Mouse (Mus musculus): ENCODE results near the gene Lta. TPM values are rescaled to one million over a fixed set of nuclear protein-coding genes. Genes with fewer than 3 reads are reported as not detected.
"Not testable (repeated sequence)": the region's sequence is repeated elsewhere in the genome, so short reads cannot be mapped to it uniquely, and the experiment has no call there.

Gene Lta
- polyA plus RNA-seq, 1 experiment from 2014 or later: not detected

DNA sequence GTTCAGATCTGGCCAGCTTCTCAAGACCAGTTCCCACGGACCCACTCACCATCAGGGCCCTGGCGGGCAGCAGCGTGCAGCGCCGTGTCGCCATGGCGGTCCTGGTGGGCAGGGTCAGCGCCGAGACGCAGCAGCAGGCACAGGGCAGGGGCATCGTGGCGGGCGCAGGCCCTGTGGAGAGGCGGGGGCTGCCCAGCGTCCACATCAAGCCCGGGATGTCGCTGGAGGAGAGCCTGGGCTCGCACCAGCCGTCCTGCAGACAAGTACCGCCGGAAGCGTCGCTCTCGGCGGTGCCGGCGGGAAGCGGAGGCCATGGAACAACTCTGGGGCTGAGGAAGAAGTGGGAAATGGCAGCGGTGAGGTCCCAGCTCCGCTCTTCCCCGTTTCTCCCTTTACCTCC is 29.8 kb upstream of the Lta start:
- peak overlapping the region; percentile 98 for H3K27ac ChIP-seq

DNA sequence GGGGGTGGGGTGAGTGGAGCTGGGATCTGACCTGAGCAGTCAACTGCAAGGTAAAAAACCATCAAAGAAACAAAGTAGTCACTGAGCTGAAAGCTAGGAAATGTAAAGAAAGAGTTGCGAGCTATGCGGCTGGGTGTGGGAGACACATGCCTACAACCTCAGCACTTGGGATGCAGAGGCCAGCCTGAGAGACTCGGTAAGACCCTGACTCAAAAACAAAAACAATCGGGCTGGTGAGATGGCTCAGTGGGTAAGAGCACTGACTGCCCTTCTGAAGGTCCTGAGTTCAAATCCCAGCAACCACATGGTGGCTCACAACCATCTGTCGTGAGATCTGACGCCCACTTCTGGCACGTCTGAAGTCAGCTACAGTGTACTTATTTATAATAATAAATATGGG is 28.9 kb upstream of the Lta start:
- Histone ChIP-seq H3K4me1 (peaks cover 41% of the 10 kb centered on the region), H3K4me3 (peak overlapping the region; percentile 75), H3K36me3 (replicated peaks) (peaks cover 43% of the 10 kb centered on the region)
- H3K9me3 ChIP-seq; DNase-seq (ENCODE audit: extremely low spot score, low spot score); H3K27ac ChIP-seq; H3K27me3 ChIP-seq (ENCODE audit: poor library complexity, severe bottlenecking): not testable (repeated sequence)
- WGBS: 92% methylated on average over 7 of the region's 7 CpGs

More for the DNA sequence above, 29.8 kb upstream of the Lta start:
- H3K4me3 ChIP-seq: peak overlapping the region; percentile 75
- DNase-seq (ENCODE audit: extremely low spot score, low spot score): peak; percentile 63
- peaks cover 41% of the 10 kb centered on the region for H3K4me1 ChIP-seq
- peaks cover 35% of the 10 kb centered on the region for H3K36me3 ChIP-seq (replicated peaks)
- H3K9me3 ChIP-seq: no peaks in the 10 kb centered on the region
- H3K27me3 ChIP-seq (ENCODE audit: poor library complexity, severe bottlenecking): no peaks in the 10 kb centered on the region
- WGBS: 9% methylated on average over 31 of the region's 31 CpGs

GRCm38 (mm10) chr17:35233114-35233980 is 28.2 kb upstream of the Lta start, which contains the start of gene Atp6v1g2:
TSS of gene Atp6v1g2 (plus strand) at chr17:35233660.
- Histone ChIP-seq H3K36me3 (replicated peaks) (peaks cover 50% of the 10 kb centered on the region), H3K4me3 (peak within 1 kb of the TSS; percentile 75), H3K27ac (peak within 1 kb of the TSS; percentile 98), H3K27me3 (ENCODE audit: poor library complexity, severe bottlenecking) (no peaks in the 10 kb centered on the region), H3K9me3 (no peaks in the 10 kb centered on the region), H3K4me1 (peaks cover 41% of the 10 kb centered on the region)
- WGBS: 93% methylated on average over 18 of the region's 18 CpGs
- DNase-seq (ENCODE audit: extremely low spot score, low spot score): no peak

GRCm38 (mm10) chr17:35232659-35233058 is 27.5 kb upstream of the Lta start:
- no peaks in the 10 kb centered on the region for H3K9me3 ChIP-seq
- H3K36me3 ChIP-seq (replicated peaks): peaks cover 57% of the 10 kb centered on the region
- H3K4me1 ChIP-seq: peaks cover 41% of the 10 kb centered on the region
- no peak overlapping the region for H3K27ac ChIP-seq
- H3K4me3 ChIP-seq: no peak overlapping the region
- no peaks in the 10 kb centered on the region for H3K27me3 ChIP-seq (ENCODE audit: poor library complexity, severe bottlenecking)
- 92% methylated on average over 5 of the region's 5 CpGs for WGBS
- DNase-seq (ENCODE audit: extremely low spot score, low spot score): no peak

DNA sequence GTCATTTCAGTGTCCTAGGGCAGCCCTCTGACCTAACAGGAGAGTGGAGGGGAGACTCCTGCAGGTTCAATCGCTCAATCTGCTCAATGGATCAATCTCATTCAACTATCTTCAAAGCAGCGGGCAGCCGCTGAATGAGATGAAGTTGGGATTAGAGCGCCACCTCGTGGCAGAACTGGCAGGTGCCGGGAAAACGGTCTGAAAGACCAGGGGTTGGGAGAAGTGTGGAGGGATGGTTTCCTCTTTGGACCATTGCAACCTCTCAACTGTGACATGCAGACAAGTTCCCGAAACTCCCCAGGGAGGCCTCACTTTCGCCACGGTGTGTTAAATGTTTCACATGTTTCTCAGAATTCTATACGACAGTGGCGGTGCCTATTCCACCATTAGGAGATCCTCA is 26.9 kb upstream of the Lta start:
- Histone ChIP-seq H3K27me3 (ENCODE audit: poor library complexity, severe bottlenecking) (no peaks in the 10 kb centered on the region), H3K4me1 (peaks cover 39% of the 10 kb centered on the region), H3K9me3 (no peaks in the 10 kb centered on the region), H3K36me3 (replicated peaks) (peaks cover 60% of the 10 kb centered on the region), H3K27ac (no peak overlapping the region), H3K4me3 (peak overlapping the region; percentile 23; the same call in 1 of the 2 replicates)
- DNase-seq (ENCODE audit: extremely low spot score, low spot score): peak; percentile 86
- 16% methylated on average over 12 of the region's 12 CpGs for WGBS

GRCm38 (mm10) chr17:35231022-35231421 is 25.9 kb upstream of the Lta start:
- Histone ChIP-seq H3K4me3 (no peak overlapping the region), H3K9me3 (no peaks in the 10 kb centered on the region), H3K27me3 (ENCODE audit: poor library complexity, severe bottlenecking) (no peaks in the 10 kb centered on the region), H3K4me1 (peaks cover 29% of the 10 kb centered on the region), H3K27ac (no peak overlapping the region), H3K36me3 (replicated peaks) (peaks cover 66% of the 10 kb centered on the region)
- 94% methylated on average over 10 of the region's 10 CpGs for WGBS
- DNase-seq (ENCODE audit: extremely low spot score, low spot score): no peak

GRCm38 (mm10) chr17:35226561-35227046 is 21.5 kb upstream of the Lta start:
- no peaks in the 10 kb centered on the region for H3K9me3 ChIP-seq
- 86% methylated on average over 14 of the region's 14 CpGs for WGBS
- DNase-seq (ENCODE audit: extremely low spot score, low spot score): no peak
- peaks cover 84% of the 10 kb centered on the region for H3K36me3 ChIP-seq (replicated peaks)
- no peak overlapping the region for H3K27ac ChIP-seq
- H3K27me3 ChIP-seq (ENCODE audit: poor library complexity, severe bottlenecking): no peaks in the 10 kb centered on the region
- no peak overlapping the region for H3K4me3 ChIP-seq
- peaks cover under 1% of the 10 kb centered on the region for H3K4me1 ChIP-seq

DNA sequence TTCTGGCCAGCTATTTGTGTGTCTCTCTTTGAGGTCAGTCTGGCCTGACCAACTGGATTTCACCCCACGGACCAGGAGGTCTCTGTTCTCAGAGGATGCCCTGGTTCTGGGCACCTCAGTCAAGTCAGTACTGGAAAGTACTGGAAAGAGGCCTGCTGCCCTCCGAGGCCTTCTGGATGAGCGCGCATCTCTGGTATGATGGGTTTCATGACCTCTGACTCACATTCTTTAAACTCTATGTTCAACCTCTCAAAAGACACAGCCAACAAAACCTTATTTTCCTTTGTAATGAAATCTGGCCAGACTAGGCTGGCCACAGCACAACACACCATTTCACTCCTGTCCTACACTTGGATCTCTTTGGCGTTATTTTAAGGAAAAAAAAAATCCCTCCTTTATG is 20.3 kb upstream of the Lta start:
- DNase-seq (ENCODE audit: extremely low spot score, low spot score): no peak
- H3K36me3 ChIP-seq (replicated peaks): peaks cover 82% of the 10 kb centered on the region
- H3K4me1 ChIP-seq: no peaks in the 10 kb centered on the region
- no peak overlapping the region for H3K27ac ChIP-seq
- no peaks in the 10 kb centered on the region for H3K9me3 ChIP-seq
- H3K27me3 ChIP-seq (ENCODE audit: poor library complexity, severe bottlenecking): no peaks in the 10 kb centered on the region
- 94% methylated on average over 5 of the region's 5 CpGs for WGBS
- no peak overlapping the region for H3K4me3 ChIP-seq

- Histone ChIP-seq H3K27me3 (ENCODE audit: poor library complexity, severe bottlenecking) (no peaks in the 10 kb centered on the region), H3K4me1 (no peaks in the 10 kb centered on the region), H3K36me3 (replicated peaks) (peaks cover 82% of the 10 kb centered on the region), H3K4me3 (no peak overlapping the region), H3K27ac (no peak overlapping the region), H3K9me3 (no peaks in the 10 kb centered on the region)
- WGBS: 92% methylated on average over 4 of the region's 4 CpGs
- DNase-seq (ENCODE audit: extremely low spot score, low spot score): no peak
These were observed 19.5 kb upstream of the Lta start for GRCm38 (mm10) chr17:35224641-35225040.

DNA sequence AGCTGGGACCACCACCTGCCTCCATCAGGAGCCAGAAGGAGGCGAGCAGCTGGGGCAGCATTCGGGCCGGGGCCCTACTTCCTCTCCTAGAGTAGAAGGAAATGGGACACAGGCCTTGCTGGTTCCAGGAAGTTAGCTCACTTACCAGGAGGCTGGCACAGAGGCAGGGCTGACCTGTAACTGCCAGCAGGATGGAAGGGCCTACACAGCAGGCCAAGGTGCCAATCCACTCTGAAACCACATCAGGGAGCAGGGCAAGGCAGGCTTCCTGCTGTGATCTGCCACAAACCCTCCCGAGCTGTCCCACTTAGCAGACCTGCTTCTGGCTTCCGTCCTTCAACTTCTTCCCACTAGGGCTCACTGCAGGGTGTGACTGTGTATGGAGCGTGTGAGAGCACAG is 17.1 kb upstream of the Lta start:
- Histone ChIP-seq H3K27ac (no peak overlapping the region), H3K27me3 (ENCODE audit: poor library complexity, severe bottlenecking) (no peaks in the 10 kb centered on the region), H3K36me3 (replicated peaks) (peaks cover 72% of the 10 kb centered on the region), H3K4me3 (no peak overlapping the region), H3K4me1 (no peaks in the 10 kb centered on the region), H3K9me3 (no peaks in the 10 kb centered on the region)
- WGBS: 87% methylated on average over 6 of the region's 6 CpGs
- no peak for DNase-seq (ENCODE audit: extremely low spot score, low spot score)

DNA sequence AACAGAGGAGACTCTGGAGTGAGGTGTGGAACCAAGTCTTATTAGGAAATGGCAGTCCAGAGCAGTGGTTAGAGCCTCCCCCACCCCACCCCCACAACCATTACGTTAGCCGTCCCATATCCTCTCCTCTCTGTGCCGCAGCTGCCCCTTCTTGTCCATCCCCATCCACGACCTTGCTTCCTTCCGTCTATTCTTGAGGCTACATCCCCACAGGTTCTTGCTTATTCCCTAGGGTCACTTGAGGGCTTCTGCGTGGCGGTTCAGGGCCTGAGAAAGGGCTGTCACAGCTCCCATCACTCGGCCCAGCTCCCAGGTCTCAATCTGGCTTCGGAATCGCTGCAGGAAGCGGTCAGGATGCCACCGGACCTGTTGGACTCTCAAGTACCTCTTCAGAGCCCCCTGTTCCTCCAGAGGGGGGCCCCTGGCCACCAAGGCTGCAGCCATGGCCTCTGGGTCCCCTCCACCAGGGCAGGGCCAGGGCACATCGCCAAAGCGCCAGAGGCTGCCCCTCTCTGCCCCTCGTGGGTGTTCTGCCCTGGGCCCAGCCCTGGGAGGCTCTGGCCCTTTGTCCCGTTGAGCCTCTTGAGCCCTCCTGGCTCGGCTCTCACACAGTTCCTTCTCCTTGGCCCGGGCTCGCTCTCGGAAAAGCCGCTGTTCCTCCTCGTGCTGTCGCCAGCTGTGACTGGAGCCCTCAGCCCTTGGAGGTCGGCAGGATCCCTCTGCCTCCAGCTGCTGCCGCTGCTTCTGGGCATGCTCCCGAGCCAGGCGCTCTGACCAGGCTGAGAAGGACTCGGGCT is 15.2 kb upstream of the Lta start, which contains the start of gene Gm16181:
Gm16181 (plus strand) TSS at position 679 of the 797 bp plus-strand sequence.
- H3K9me3 ChIP-seq: no peaks in the 10 kb centered on the region
- peaks cover 56% of the 10 kb centered on the region for H3K36me3 ChIP-seq (replicated peaks)
- H3K4me1 ChIP-seq: no peaks in the 10 kb centered on the region
- H3K27ac ChIP-seq: no peak within 1 kb of the TSS
- no peak for DNase-seq (ENCODE audit: extremely low spot score, low spot score)
- no peaks in the 10 kb centered on the region for H3K27me3 ChIP-seq (ENCODE audit: poor library complexity, severe bottlenecking)
- H3K4me3 ChIP-seq: no peak within 1 kb of the TSS
- 87% methylated on average over 28 of the region's 28 CpGs for WGBS

DNA sequence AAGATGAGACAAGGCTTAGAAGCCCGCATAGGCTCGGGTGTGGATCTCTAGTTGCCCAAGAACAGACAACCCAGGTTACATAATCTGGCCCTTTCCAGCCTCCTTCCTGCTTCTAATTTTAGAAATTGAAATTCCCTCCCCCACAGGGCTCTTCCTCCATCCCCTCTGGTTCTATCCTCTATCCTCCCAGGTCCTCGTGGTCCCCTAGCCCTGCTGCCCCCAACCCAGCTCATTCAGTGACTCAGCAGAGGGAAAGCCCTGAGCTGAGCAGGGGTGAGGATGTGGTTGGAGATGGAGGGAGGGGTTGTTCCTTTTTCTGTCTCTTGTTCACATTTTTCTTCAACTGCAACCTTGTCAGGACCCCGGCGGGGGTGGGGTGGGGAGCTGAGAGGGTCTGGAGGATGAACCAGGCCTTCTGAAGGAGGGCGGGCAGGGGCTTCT is 14.5 kb upstream of the Lta start:
- Histone ChIP-seq H3K36me3 (replicated peaks) (peaks cover 50% of the 10 kb centered on the region), H3K27me3 (ENCODE audit: poor library complexity, severe bottlenecking) (no peaks in the 10 kb centered on the region), H3K4me3 (no peak overlapping the region), H3K9me3 (no peaks in the 10 kb centered on the region), H3K27ac (no peak overlapping the region), H3K4me1 (0 out of 2 replicates have a peak, but pooled peaks cover under 1% of the 10 kb centered on the region)
- WGBS: 88% methylated on average over 6 of the region's 6 CpGs
- no peak for DNase-seq (ENCODE audit: extremely low spot score, low spot score)

All from forebrain, embryonic 10.5 days (tissue).